Mouse (Mus musculus) cerebellum, postnatal 36 days (tissue): ENCODE data around the gene Aqp7.
A peak's percentile ranks its signal among the peaks of the same experiment; 100 is the strongest.

Experiments
- DNase-seq, 2 experiments: peaks; one replicate each; pipeline ENCODE4 v3.0.0; 2021 to 2022; ENCODE audit warnings: mixed read lengths in 2 of 2

The Aqp7 gene

GRCm38 (mm10) chr4:41057361-41057760, 9.4 kb upstream of the Aqp7 start:
- peak; percentile 43 to 50 for DNase-seq

GRCm38 (mm10) chr4:41056742-41057332, 8.9 kb upstream of the Aqp7 start:
- DNase-seq, result no peak

GRCm38 (mm10) chr4:41056253-41056652, 8.3 kb upstream of the Aqp7 start:
- no peak for DNase-seq

GRCm38 (mm10) chr4:41055111-41055510, 7.2 kb upstream of the Aqp7 start:
- no peak for DNase-seq

GRCm38 (mm10) chr4:41051781-41052180, 3.8 kb upstream of the Aqp7 start:
- no peak for DNase-seq

GRCm38 (mm10) chr4:41050726-41051675, 3.1 kb upstream of the Aqp7 start:
- DNase-seq, result peak; percentile 85 to 91

GRCm38 (mm10) chr4:41048926-41049325, 987 bp upstream of the Aqp7 start:
- no peak for DNase-seq

GRCm38 (mm10) chr4:41046254-41046795, 1.6 kb downstream of the Aqp7 start:
- DNase-seq, result no peak

GRCm38 (mm10) chr4:41045288-41045687, 2.7 kb downstream of the Aqp7 start:
- no peak for DNase-seq

- no peak for DNase-seq
These were observed 4.0 kb downstream of the Aqp7 start for GRCm38 (mm10) chr4:41043961-41044360.

GRCm38 (mm10) chr4:41042880-41043279, 5.1 kb downstream of the Aqp7 start:
- DNase-seq, result no peak

- no peak for DNase-seq
These were observed 7.0 kb downstream of the Aqp7 start for GRCm38 (mm10) chr4:41040983-41041382.

- DNase-seq, result no peak
These were observed 10.0 kb downstream of the Aqp7 start for GRCm38 (mm10) chr4:41037942-41038341.

- no peak for DNase-seq
These were observed 16.7 kb downstream of the Aqp7 start for GRCm38 (mm10) chr4:41031242-41031641.

GRCm38 (mm10) chr4:41029372-41029771, 18.6 kb downstream of the Aqp7 start:
- no peak for DNase-seq

GRCm38 (mm10) chr4:41028272-41028671, 19.7 kb downstream of the Aqp7 start:
- DNase-seq, result no peak

GRCm38 (mm10) chr4:41027872-41028271, 20.1 kb downstream of the Aqp7 start:
- no peak for DNase-seq

GRCm38 (mm10) chr4:41026086-41026787, 21.7 kb downstream of the Aqp7 start:
- no peak for DNase-seq

- no peak for DNase-seq
These were observed 26.8 kb downstream of the Aqp7 start for GRCm38 (mm10) chr4:41021094-41021493.

- DNase-seq, result no peak
These were observed 32.1 kb downstream of the Aqp7 start for GRCm38 (mm10) chr4:41015798-41016197.

- DNase-seq, result no peak
These were observed 34.6 kb downstream of the Aqp7 start for GRCm38 (mm10) chr4:41013351-41013750.

GRCm38 (mm10) chr4:41000842-41001639, 46.9 kb downstream of the Aqp7 start:
- no peak for DNase-seq
